Comparison of ENCODE assay signal across 14 mouse cellular contexts in the genomic region with DNA sequence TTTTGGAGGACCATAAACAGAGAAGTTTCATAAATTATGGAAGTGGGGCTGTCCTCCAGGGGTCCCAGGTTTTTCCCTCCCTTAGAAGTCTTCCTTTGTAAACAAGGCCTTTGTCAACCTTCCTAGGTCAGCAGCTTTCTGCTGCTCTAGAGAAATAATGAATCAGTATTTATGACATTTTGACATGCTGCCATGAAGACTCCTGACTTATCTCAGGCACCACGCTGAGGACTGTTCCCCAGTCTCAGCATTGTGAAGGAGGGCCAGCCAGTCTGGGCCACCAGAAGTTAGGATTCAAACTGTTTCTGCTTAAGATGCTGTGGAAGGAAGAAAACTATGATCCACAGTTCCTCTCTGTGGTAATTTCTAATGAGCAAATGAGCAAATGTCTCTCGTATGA.
"Had no signal": no experiment of that assay in that cellular context is flagged by ENCODE, and none has a peak within 500 bp of the region (broad histone marks: within the 10 kb centered on the region; RNA-seq: fewer than 3 reads in every experiment).

No protein-coding gene starts in this region.

- DNase-seq: kidney, adult 2 months; kidney, postnatal 14 days; layer of hippocampus, adult 9-11 months; layer of hippocampus, postnatal 36 days; lung, adult 18-20 months; lung, postnatal 4 days; right cerebral cortex, postnatal 14 days; thymus, postnatal 36 days had no signal

- H3K36me3 ChIP-seq: kidney, embryonic 15.5 days; limb, embryonic 12.5 days; midbrain, embryonic 15.5 days; neural tube, embryonic 13.5 days had no signal

- H3K4me3 ChIP-seq: kidney, embryonic 15.5 days; limb, embryonic 12.5 days; midbrain, embryonic 15.5 days; neural tube, embryonic 13.5 days had no signal

- H3K9me3 ChIP-seq: kidney, embryonic 15.5 days; limb, embryonic 12.5 days; midbrain, embryonic 15.5 days; neural tube, embryonic 13.5 days had no signal

- H3K9ac ChIP-seq: kidney, embryonic 15.5 days; limb, embryonic 12.5 days; liver, embryonic 14.5 days; midbrain, embryonic 15.5 days; neural tube, embryonic 13.5 days had no signal

- H3K4me2 ChIP-seq: kidney, embryonic 15.5 days; midbrain, embryonic 11.5 days had no signal

- ATAC-seq: midbrain, embryonic 15.5 days had no signal

- H3K27ac ChIP-seq: kidney, embryonic 15.5 days; limb, embryonic 12.5 days; liver, embryonic 14.5 days; midbrain, embryonic 15.5 days; neural tube, embryonic 13.5 days had no signal
